ENCODE assay signal across 41 mouse cellular contexts in the genomic region with DNA sequence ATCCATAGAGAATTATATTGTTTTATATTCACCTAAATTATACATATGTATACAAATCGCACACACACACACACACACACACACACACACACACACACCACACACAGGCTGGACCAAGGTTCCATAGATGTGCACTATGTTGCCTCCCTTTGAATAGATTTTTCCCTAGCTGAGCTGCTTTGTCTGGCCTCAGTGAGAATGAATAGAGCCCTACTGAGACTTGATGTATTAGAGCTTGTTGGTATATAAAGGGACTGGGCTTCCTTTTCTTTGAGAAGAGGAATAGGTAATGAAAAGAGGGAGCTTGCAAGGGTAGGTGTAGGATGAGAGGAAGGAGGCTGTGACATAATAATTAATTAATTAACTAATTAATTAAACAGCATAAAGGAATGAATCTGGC. TPM values are rescaled to one million over a fixed set of nuclear protein-coding genes. Genes with fewer than 3 reads are reported as not detected.
DNase-seq lines count a peak whose midpoint lies in the region; ATAC-seq lines count a peak whose summit lies in the region.
"Had no signal": no experiment of that assay in that cellular context is flagged by ENCODE, and none has a peak within 500 bp of the region (broad histone marks: within the 10 kb centered on the region; RNA-seq: fewer than 3 reads in every experiment).

No protein-coding gene starts in this region.

- peaks cover 36% of the 10 kb centered on the region for H3K27me3 ChIP-seq in forebrain, embryonic 10.5 days (ENCODE audit: poor library complexity, severe bottlenecking)
- H3K27me3 ChIP-seq in forebrain, embryonic 16.5 days (replicated peaks; ENCODE audit: control insufficient read depth, insufficient read depth, low read length) = no peaks in the 10 kb centered on the region
- H3K27me3 ChIP-seq in midbrain, embryonic 11.5 days (ENCODE audit: control insufficient read depth, insufficient read depth, low read length) = no peaks in the 10 kb centered on the region
- H3K27me3 ChIP-seq in midbrain, embryonic 15.5 days (replicated peaks) = no peaks in the 10 kb centered on the region
- no peaks in the 10 kb centered on the region for H3K27me3 ChIP-seq in neural tube, embryonic 12.5 days (replicated peaks)
- H3K27me3 ChIP-seq: embryonic facial prominence, embryonic 12.5 days; heart, embryonic 13.5 days; kidney, embryonic 15.5 days; limb, embryonic 12.5 days; liver, embryonic 15.5 days; Patski had no signal

- H3K9ac ChIP-seq in forebrain, embryonic 16.5 days (replicated peaks; ENCODE audit: low read depth, low read length) = no peak overlapping the region
- no peak overlapping the region for H3K9ac ChIP-seq in midbrain, embryonic 11.5 days (ENCODE audit: low read length)
- H3K9ac ChIP-seq in midbrain, embryonic 15.5 days = no peak overlapping the region
- no peak overlapping the region for H3K9ac ChIP-seq in neural tube, embryonic 12.5 days
- H3K9ac ChIP-seq: embryonic facial prominence, embryonic 12.5 days; heart, embryonic 13.5 days; kidney, embryonic 15.5 days; limb, embryonic 12.5 days; liver, embryonic 15.5 days; lung, embryonic 14.5 days had no signal

- peaks cover 11% of the 10 kb centered on the region for H3K4me1 ChIP-seq in forebrain, embryonic 10.5 days
- H3K4me1 ChIP-seq in forebrain, embryonic 16.5 days (replicated peaks; ENCODE audit: control insufficient read depth, insufficient read depth, low read length) = no peaks in the 10 kb centered on the region
- no peaks in the 10 kb centered on the region for H3K4me1 ChIP-seq in midbrain, embryonic 11.5 days (ENCODE audit: control insufficient read depth, insufficient read depth, low read length)
- H3K4me1 ChIP-seq in midbrain, embryonic 15.5 days = no peaks in the 10 kb centered on the region
- H3K4me1 ChIP-seq in neural tube, embryonic 12.5 days = no peaks in the 10 kb centered on the region
- H3K4me1 ChIP-seq: embryonic facial prominence, embryonic 12.5 days; heart, embryonic 13.5 days; hindbrain, embryonic 10.5 days; kidney, embryonic 15.5 days; limb, embryonic 12.5 days; liver, embryonic 15.5 days had no signal

- no peak overlapping the region for H3K4me2 ChIP-seq in forebrain, embryonic 16.5 days (ENCODE audit: low read length)
- no peak overlapping the region for H3K4me2 ChIP-seq in midbrain, embryonic 11.5 days
- H3K4me2 ChIP-seq in midbrain, embryonic 15.5 days = no peak overlapping the region
- H3K4me2 ChIP-seq in neural tube, embryonic 12.5 days (replicated peaks) = no peak overlapping the region
- H3K4me2 ChIP-seq: embryonic facial prominence, embryonic 12.5 days; heart, embryonic 13.5 days; kidney, embryonic 15.5 days; limb, embryonic 12.5 days; liver, embryonic 15.5 days; lung, embryonic 14.5 days had no signal

- peak; percentile 22 for DNase-seq in forebrain, embryonic 10.5 days (ENCODE audit: extremely low spot score, low spot score)
- DNase-seq in midbrain, embryonic 11.5 days (ENCODE audit: low spot score, missing footprints) = peak; percentile 81
- no peak for DNase-seq in neural tube, embryonic 10.5 days (ENCODE audit: extremely low spot score, low spot score)
- peak; percentile 11 for DNase-seq in mesoderm, embryonic 11.5 days (ENCODE audit: low read depth, low spot score)
- DNase-seq in gastrocnemius, postnatal 25 days = no peak
- DNase-seq: adrenal gland, postnatal 14 days; cerebellum, adult 11-12 months; cerebellum, postnatal 10 days; heart, postnatal 14 days; kidney, adult 18-20 months; kidney, postnatal 25 days; lung, embryonic 14.5 days; lung, postnatal 14 days; right cerebral cortex, postnatal 4 days; thymus, adult 18-20 months; thymus, postnatal 25 days had no signal

- ATAC-seq in forebrain, embryonic 16.5 days = no peak
- peak; percentile 80 for ATAC-seq in midbrain, embryonic 11.5 days (ENCODE audit: low FRiP score)
- ATAC-seq in midbrain, embryonic 15.5 days (replicated peaks) = no peak
- peak; percentile 61 for ATAC-seq in neural tube, embryonic 12.5 days (ENCODE audit: low FRiP score, low read depth)
- ATAC-seq: Patski had no signal

- H3K9me3 ChIP-seq in forebrain, embryonic 10.5 days = no peaks in the 10 kb centered on the region
- no peaks in the 10 kb centered on the region for H3K9me3 ChIP-seq in forebrain, embryonic 16.5 days (ENCODE audit: control insufficient read depth, low read length)
- H3K9me3 ChIP-seq in midbrain, embryonic 11.5 days (ENCODE audit: control insufficient read depth, low read length) = no peaks in the 10 kb centered on the region
- no peaks in the 10 kb centered on the region for H3K9me3 ChIP-seq in midbrain, embryonic 15.5 days
- no peaks in the 10 kb centered on the region for H3K9me3 ChIP-seq in neural tube, embryonic 12.5 days
- H3K9me3 ChIP-seq: embryonic facial prominence, embryonic 12.5 days; heart, embryonic 13.5 days; hindbrain, embryonic 10.5 days; kidney, embryonic 15.5 days; limb, embryonic 12.5 days; liver, embryonic 15.5 days had no signal

- no peaks in the 10 kb centered on the region for H3K36me3 ChIP-seq in forebrain, embryonic 10.5 days (replicated peaks)
- no peaks in the 10 kb centered on the region for H3K36me3 ChIP-seq in forebrain, embryonic 16.5 days (ENCODE audit: control insufficient read depth, insufficient read depth)
- no peaks in the 10 kb centered on the region for H3K36me3 ChIP-seq in midbrain, embryonic 11.5 days (ENCODE audit: control insufficient read depth, insufficient read depth, low read length)
- no peaks in the 10 kb centered on the region for H3K36me3 ChIP-seq in midbrain, embryonic 15.5 days (replicated peaks)
- H3K36me3 ChIP-seq in neural tube, embryonic 12.5 days = no peaks in the 10 kb centered on the region
- H3K36me3 ChIP-seq: embryonic facial prominence, embryonic 12.5 days; heart, embryonic 13.5 days; hindbrain, embryonic 10.5 days; kidney, embryonic 15.5 days; limb, embryonic 12.5 days; liver, embryonic 15.5 days had no signal

- H3K27ac ChIP-seq in forebrain, embryonic 10.5 days = no peak overlapping the region
- no peak overlapping the region for H3K27ac ChIP-seq in forebrain, embryonic 16.5 days (ENCODE audit: low read length)
- no peak overlapping the region for H3K27ac ChIP-seq in midbrain, embryonic 11.5 days (ENCODE audit: low read depth, low read length)
- no peak overlapping the region for H3K27ac ChIP-seq in midbrain, embryonic 15.5 days
- no peak overlapping the region for H3K27ac ChIP-seq in neural tube, embryonic 12.5 days
- H3K27ac ChIP-seq: embryonic facial prominence, embryonic 12.5 days; heart, embryonic 13.5 days; hindbrain, embryonic 10.5 days; kidney, embryonic 15.5 days; layer of hippocampus, adult 2 months; left cerebral cortex, adult 2 months; limb, embryonic 12.5 days; liver, embryonic 15.5 days; stomach, postnatal 0 days had no signal

- 56% methylated on average over 1 of the region's 1 CpGs for WGBS in forebrain, embryonic 10.5 days
- WGBS in forebrain, embryonic 16.5 days = 5% methylated on average over 1 of the region's 1 CpGs
- WGBS in midbrain, embryonic 11.5 days = 50% methylated on average over 1 of the region's 1 CpGs
- 38% methylated on average over 1 of the region's 1 CpGs for WGBS in midbrain, embryonic 15.5 days
- WGBS in neural tube, embryonic 12.5 days = 65% methylated on average over 1 of the region's 1 CpGs

- no peak overlapping the region for H3K4me3 ChIP-seq in forebrain, embryonic 10.5 days
- H3K4me3 ChIP-seq in forebrain, embryonic 16.5 days (replicated peaks; ENCODE audit: low read length) = no peak overlapping the region
- no peak overlapping the region for H3K4me3 ChIP-seq in midbrain, embryonic 11.5 days (ENCODE audit: low read depth, low read length)
- no peak overlapping the region for H3K4me3 ChIP-seq in midbrain, embryonic 15.5 days
- no peak overlapping the region for H3K4me3 ChIP-seq in neural tube, embryonic 12.5 days
- H3K4me3 ChIP-seq: embryonic facial prominence, embryonic 12.5 days; heart, embryonic 13.5 days; hindbrain, embryonic 10.5 days; kidney, embryonic 15.5 days; layer of hippocampus, adult 2 months; left cerebral cortex, adult 2 months; limb, embryonic 12.5 days; liver, embryonic 15.5 days had no signal

RNA-seq across cellular contexts. Expression of a gene that starts 10.5 kb away (rescaled TPM):
- not detected in 2 replicates for polyA plus RNA-seq in forebrain, embryonic 10.5 days (2016; fragmentation: Nextera tagmentation; extraction: Ambion mirVana)
- polyA plus RNA-seq in forebrain, embryonic 16.5 days (2015; fragmentation: Nextera tagmentation; extraction: Ambion mirVana) = not detected in 2 replicates
- not detected in 2 replicates for polyA plus RNA-seq in midbrain, embryonic 11.5 days (2014; fragmentation: Nextera tagmentation; extraction: Ambion mirVana)
- not detected in 2 replicates for polyA plus RNA-seq in midbrain, embryonic 15.5 days (2015; fragmentation: Nextera tagmentation; extraction: Ambion mirVana)
- not detected in 2 replicates for polyA plus RNA-seq in neural tube, embryonic 12.5 days (2016; fragmentation: Nextera tagmentation; extraction: Ambion mirVana)
- not detected for total RNA-seq in gastrocnemius, postnatal 25 days (2021)
- total RNA-seq: common myeloid progenitor, adult 5-6 weeks; gastrocnemius, adult 8-10 months; heart, adult 8-10 months; heart, postnatal 14 days; layer of hippocampus, adult 2 months; layer of hippocampus, postnatal 14 days; left cerebral cortex, adult 2 months; left cerebral cortex, postnatal 25 days; liver, adult 2 months; megakaryocyte progenitor cell, adult 5-6 weeks; MEL; monocyte, adult 5-6 weeks had no signal
- polyA plus RNA-seq: embryonic facial prominence, embryonic 12.5 days; gonadal fat pad, adult 2 months; heart, embryonic 13.5 days; hindbrain, embryonic 10.5 days; intestine, embryonic 14.5 days; kidney, embryonic 15.5 days; limb, embryonic 12.5 days; liver, adult 2 months; liver, embryonic 15.5 days; lung, embryonic 14.5 days; Patski; spleen, adult 2 months; stomach, postnatal 0 days had no signal

RNA-seq across cellular contexts. Expression of a gene that starts 22.6 kb away (rescaled TPM):
- not detected in 2 replicates for polyA plus RNA-seq in forebrain, embryonic 10.5 days (2016; fragmentation: Nextera tagmentation; extraction: Ambion mirVana)
- not detected in 2 replicates for polyA plus RNA-seq in forebrain, embryonic 16.5 days (2015; fragmentation: Nextera tagmentation; extraction: Ambion mirVana)
- not detected in 2 replicates for polyA plus RNA-seq in midbrain, embryonic 11.5 days (2014; fragmentation: Nextera tagmentation; extraction: Ambion mirVana)
- not detected in 2 replicates for polyA plus RNA-seq in midbrain, embryonic 15.5 days (2015; fragmentation: Nextera tagmentation; extraction: Ambion mirVana)
- polyA plus RNA-seq in neural tube, embryonic 12.5 days (2016; fragmentation: Nextera tagmentation; extraction: Ambion mirVana) = not detected in 2 replicates
- total RNA-seq in gastrocnemius, postnatal 25 days (2021) = not detected
- total RNA-seq: adrenal gland, postnatal 14 days; common myeloid progenitor, adult 5-6 weeks; gastrocnemius, adult 8-10 months; heart, adult 8-10 months; heart, postnatal 14 days; layer of hippocampus, adult 2 months; layer of hippocampus, postnatal 14 days; left cerebral cortex, adult 2 months; left cerebral cortex, postnatal 25 days; liver, adult 2 months; megakaryocyte progenitor cell, adult 5-6 weeks; MEL; monocyte, adult 5-6 weeks had no signal
- polyA plus RNA-seq: embryonic facial prominence, embryonic 12.5 days; gonadal fat pad, adult 2 months; heart, embryonic 13.5 days; hindbrain, embryonic 10.5 days; intestine, embryonic 14.5 days; kidney, embryonic 15.5 days; limb, embryonic 12.5 days; liver, adult 2 months; liver, embryonic 15.5 days; lung, embryonic 14.5 days; Patski; spleen, adult 2 months; stomach, postnatal 0 days had no signal

RNA-seq across cellular contexts. Expression of a gene that starts 55.7 kb away (rescaled TPM):
- polyA plus RNA-seq in forebrain, embryonic 10.5 days (2016; fragmentation: Nextera tagmentation; extraction: Ambion mirVana) = not detected in 2 replicates
- polyA plus RNA-seq in forebrain, embryonic 16.5 days (2015; fragmentation: Nextera tagmentation; extraction: Ambion mirVana) = not detected in 2 replicates
- not detected in 2 replicates for polyA plus RNA-seq in midbrain, embryonic 11.5 days (2014; fragmentation: Nextera tagmentation; extraction: Ambion mirVana)
- polyA plus RNA-seq in midbrain, embryonic 15.5 days (2015; fragmentation: Nextera tagmentation; extraction: Ambion mirVana) = not detected in 2 replicates
- polyA plus RNA-seq in neural tube, embryonic 12.5 days (2016; fragmentation: Nextera tagmentation; extraction: Ambion mirVana) = not detected in 2 replicates
- not detected for total RNA-seq in gastrocnemius, postnatal 25 days (2021)
- total RNA-seq: adrenal gland, postnatal 14 days; common myeloid progenitor, adult 5-6 weeks; gastrocnemius, adult 8-10 months; heart, adult 8-10 months; heart, postnatal 14 days; layer of hippocampus, adult 2 months; layer of hippocampus, postnatal 14 days; left cerebral cortex, adult 2 months; left cerebral cortex, postnatal 25 days; liver, adult 2 months; megakaryocyte progenitor cell, adult 5-6 weeks; MEL; monocyte, adult 5-6 weeks had no signal
- polyA plus RNA-seq: embryonic facial prominence, embryonic 12.5 days; gonadal fat pad, adult 2 months; heart, embryonic 13.5 days; hindbrain, embryonic 10.5 days; intestine, embryonic 14.5 days; kidney, embryonic 15.5 days; limb, embryonic 12.5 days; liver, adult 2 months; liver, embryonic 15.5 days; lung, embryonic 14.5 days; Patski; spleen, adult 2 months; stomach, postnatal 0 days had no signal

Comparison
In these comparisons a context has a peak if more than half of its experiments do, and no peak if none do; other contexts are left out.
1. ATAC-seq: peak in midbrain, embryonic 11.5 days (single experiment) and neural tube, embryonic 12.5 days (single experiment); none in forebrain, embryonic 16.5 days (single experiment) and midbrain, embryonic 15.5 days (single experiment).
2. DNase-seq: peak in forebrain, embryonic 10.5 days (single experiment), midbrain, embryonic 11.5 days (single experiment) and mesoderm, embryonic 11.5 days (single experiment); none in neural tube, embryonic 10.5 days (single experiment) and gastrocnemius, postnatal 25 days (single experiment).